Mouse (Mus musculus): ENCODE measurements around the gene Cd3d.

GRCm38 (mm10) chr9:44947836-44948235, 33.8 kb upstream of the Cd3d start:
- TF ChIP-seq CTCF (IDR thresholded peaks at IDR 0.05; ENCODE audit: extremely low read depth, insufficient read depth, low read length) (no peak), POLR2A (IDR thresholded peaks at IDR 0.05; ENCODE audit: extremely low read depth, insufficient read depth, low read length) (no peak)

Data from cortical plate, adult 2 months (tissue).